Mouse (Mus musculus): ENCODE results near the gene Fcrl6.

Fcrl6 gene

GRCm38 (mm10) chr1:172602326-172602725, at the start of gene Fcrl6:
Fcrl6 (minus strand) TSS chr1:172602551.
- in situ Hi-C loops (cut with MboI, MseI): no loop called here

- in situ Hi-C loops (cut with MboI, MseI): no loop called here
Measured at GRCm38 (mm10) chr1:172651288-172651987, 49.1 kb upstream of the Fcrl6 start.

GRCm38 (mm10) chr1:172650519-172651287, 48.4 kb upstream of the Fcrl6 start:
- in situ Hi-C loops (cut with MboI, MseI): no loop called here

GRCm38 (mm10) chr1:172649396-172649795, 47.0 kb upstream of the Fcrl6 start:
- in situ Hi-C loops (cut with MboI, MseI): no loop called here

- in situ Hi-C loops (cut with MboI, MseI): no loop called here
Measured at GRCm38 (mm10) chr1:172647236-172647635, 44.9 kb upstream of the Fcrl6 start.

- in situ Hi-C loops (cut with MboI, MseI): no loop called here
Measured at GRCm38 (mm10) chr1:172638781-172639180, 36.4 kb upstream of the Fcrl6 start.

GRCm38 (mm10) chr1:172637801-172638200, 35.5 kb upstream of the Fcrl6 start:
- in situ Hi-C loops (cut with MboI, MseI): no loop called here

GRCm38 (mm10) chr1:172636266-172636665, 33.9 kb upstream of the Fcrl6 start:
- in situ Hi-C loops (cut with MboI, MseI): no loop called here

GRCm38 (mm10) chr1:172635258-172635657, 32.9 kb upstream of the Fcrl6 start:
- in situ Hi-C loops (cut with MboI, MseI): no loop called here

GRCm38 (mm10) chr1:172634136-172634535, 31.8 kb upstream of the Fcrl6 start:
- in situ Hi-C loops (cut with MboI, MseI): loop anchor here (5.0 kb wide), 1 partner anchor 222 kb away; no protein-coding TSS in a partner anchor

GRCm38 (mm10) chr1:172632451-172633326, 30.3 kb upstream of the Fcrl6 start, which contains the start of gene Dusp23:
Dusp23 (minus strand) TSS chr1:172632962.
- in situ Hi-C loops (cut with MboI, MseI): loop anchor here (5.0 kb wide), 1 partner anchor 220 kb away; no protein-coding TSS in a partner anchor

- in situ Hi-C loops (cut with MboI, MseI): loop anchor here (5.0 kb wide), 1 partner anchor 219 kb away; no protein-coding TSS in a partner anchor
Measured at GRCm38 (mm10) chr1:172631721-172632120, 29.4 kb upstream of the Fcrl6 start.

- in situ Hi-C loops (cut with MboI, MseI): loop anchor here (5.0 kb wide), 2 partner anchors 98 to 218 kb away; no protein-coding TSS in a partner anchor
Measured at GRCm38 (mm10) chr1:172629831-172630230, 27.5 kb upstream of the Fcrl6 start.

- in situ Hi-C loops (cut with MboI, MseI): loop anchor here (5.0 kb wide), 1 partner anchor 94 kb away; no protein-coding TSS in a partner anchor
Measured at GRCm38 (mm10) chr1:172626306-172626705, 24.0 kb upstream of the Fcrl6 start.

- in situ Hi-C loops (cut with MboI, MseI): no loop called here
Measured at GRCm38 (mm10) chr1:172624081-172624480, 21.7 kb upstream of the Fcrl6 start.

- in situ Hi-C loops (cut with MboI, MseI): no loop called here
Measured at GRCm38 (mm10) chr1:172623599-172623998, 21.2 kb upstream of the Fcrl6 start.

GRCm38 (mm10) chr1:172619235-172619634, 16.9 kb upstream of the Fcrl6 start:
- in situ Hi-C loops (cut with MboI, MseI): no loop called here

- in situ Hi-C loops (cut with MboI, MseI): no loop called here
Measured at GRCm38 (mm10) chr1:172618141-172618540, 15.8 kb upstream of the Fcrl6 start.

- in situ Hi-C loops (cut with MboI, MseI): no loop called here
Measured at GRCm38 (mm10) chr1:172617365-172618076, 15.2 kb upstream of the Fcrl6 start.

- in situ Hi-C loops (cut with MboI, MseI): no loop called here
Measured at GRCm38 (mm10) chr1:172616537-172617300, 14.4 kb upstream of the Fcrl6 start.

Data from T-helper 2 cell (primary cell).